ENCODE assay signal across 13 mouse cellular contexts in the genomic region with DNA sequence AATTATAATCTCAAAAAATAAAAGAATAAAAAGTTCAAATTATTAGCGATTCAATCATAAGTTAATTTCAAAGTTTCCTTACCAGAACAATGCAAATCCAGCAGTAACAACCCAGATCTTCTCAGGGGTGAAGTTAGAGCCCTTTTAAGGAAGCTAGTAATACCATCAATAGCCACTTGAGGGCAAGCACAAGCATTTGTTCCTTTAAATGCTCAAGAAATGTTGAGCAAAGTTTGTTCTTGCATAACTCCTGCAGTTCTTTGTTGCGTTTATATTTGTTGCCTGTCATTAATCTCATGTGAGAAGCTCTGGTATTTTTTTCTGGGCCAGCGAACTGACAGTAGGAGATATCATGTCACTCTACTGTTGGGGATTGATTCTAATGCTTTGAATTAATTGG. TPM values are rescaled to one million over a fixed set of nuclear protein-coding genes. Genes with fewer than 3 reads are reported as not detected.
DNase-seq lines count a peak whose midpoint lies in the region; ATAC-seq and TF ChIP-seq lines count a peak whose summit lies in the region.
"Had no signal": no experiment of that assay in that cellular context is flagged by ENCODE, and none has a peak within 500 bp of the region (broad histone marks: within the 10 kb centered on the region; RNA-seq: fewer than 3 reads in every experiment).

No protein-coding gene starts in this region.

- peak; percentile 71 for TF ChIP-seq CTCF in intestine, postnatal 0 days (IDR thresholded peaks at IDR 0.05; ENCODE audit: low read depth)

- H3K27ac ChIP-seq in intestine, postnatal 0 days (ENCODE audit: low read depth, low read length): no peak overlapping the region
- no peak overlapping the region for H3K27ac ChIP-seq in intestine, embryonic 15.5 days
- no peak overlapping the region for H3K27ac ChIP-seq in midbrain, embryonic 10.5 days (replicated peaks)
- H3K27ac ChIP-seq: embryonic facial prominence, embryonic 12.5 days had no signal

- H3K9ac ChIP-seq in intestine, postnatal 0 days (ENCODE audit: low read depth, low read length): no peak overlapping the region
- no peak overlapping the region for H3K9ac ChIP-seq in intestine, embryonic 15.5 days
- H3K9ac ChIP-seq: embryonic facial prominence, embryonic 12.5 days had no signal

- WGBS in intestine, postnatal 0 days: 18% methylated on average over 3 of the region's 3 CpGs
- WGBS in intestine, embryonic 15.5 days: 30% methylated on average over 3 of the region's 3 CpGs
- 39% methylated on average over 3 of the region's 3 CpGs for WGBS in midbrain, embryonic 10.5 days

- no peaks in the 10 kb centered on the region for H3K27me3 ChIP-seq in intestine, postnatal 0 days (replicated peaks; ENCODE audit: control insufficient read depth, insufficient read depth, low read length)
- no peaks in the 10 kb centered on the region for H3K27me3 ChIP-seq in intestine, embryonic 15.5 days (replicated peaks)
- no peaks in the 10 kb centered on the region for H3K27me3 ChIP-seq in midbrain, embryonic 10.5 days (ENCODE audit: low read depth, poor library complexity, severe bottlenecking)
- H3K27me3 ChIP-seq: embryonic facial prominence, embryonic 12.5 days had no signal

- H3K4me3 ChIP-seq in intestine, postnatal 0 days (ENCODE audit: low read depth, low read length): no peak overlapping the region
- H3K4me3 ChIP-seq in intestine, embryonic 15.5 days (replicated peaks): no peak overlapping the region
- no peak overlapping the region for H3K4me3 ChIP-seq in midbrain, embryonic 10.5 days
- H3K4me3 ChIP-seq: embryonic facial prominence, embryonic 12.5 days had no signal

- H3K9me3 ChIP-seq in intestine, postnatal 0 days (ENCODE audit: control insufficient read depth): no peaks in the 10 kb centered on the region
- H3K9me3 ChIP-seq in intestine, embryonic 15.5 days: no peaks in the 10 kb centered on the region
- H3K9me3 ChIP-seq in midbrain, embryonic 10.5 days (replicated peaks): no peaks in the 10 kb centered on the region; the same call in 1 of the 2 replicates
- H3K9me3 ChIP-seq: embryonic facial prominence, embryonic 12.5 days had no signal

- H3K4me2 ChIP-seq in intestine, postnatal 0 days (replicated peaks; ENCODE audit: low read depth): no peak overlapping the region
- H3K4me2 ChIP-seq in intestine, embryonic 15.5 days (replicated peaks): no peak overlapping the region
- H3K4me2 ChIP-seq: embryonic facial prominence, embryonic 12.5 days had no signal

- H3K4me1 ChIP-seq in intestine, postnatal 0 days (replicated peaks; ENCODE audit: control insufficient read depth, insufficient read depth, low read length): no peaks in the 10 kb centered on the region
- no peaks in the 10 kb centered on the region for H3K4me1 ChIP-seq in intestine, embryonic 15.5 days (replicated peaks)
- H3K4me1 ChIP-seq in midbrain, embryonic 10.5 days: no peaks in the 10 kb centered on the region
- H3K4me1 ChIP-seq: embryonic facial prominence, embryonic 12.5 days had no signal

- no peaks in the 10 kb centered on the region for H3K36me3 ChIP-seq in intestine, postnatal 0 days (ENCODE audit: control insufficient read depth, insufficient read depth)
- no peaks in the 10 kb centered on the region for H3K36me3 ChIP-seq in intestine, embryonic 15.5 days
- no peaks in the 10 kb centered on the region for H3K36me3 ChIP-seq in midbrain, embryonic 10.5 days
- H3K36me3 ChIP-seq: embryonic facial prominence, embryonic 12.5 days had no signal

- DNase-seq in 416B (ENCODE audit: low read depth): peak; percentile 85
- DNase-seq in Muller cell, postnatal 12 days (ENCODE audit: inconsistent ontology term): peak; percentile 21
- DNase-seq in lung, postnatal 14 days: peak; percentile 6
- no peak for DNase-seq in right cerebral cortex, postnatal 36 days (ENCODE audit: low spot score in 2 of 2)
- no peak for DNase-seq in right cerebral cortex, postnatal 25 days
- DNase-seq in midbrain, embryonic 10.5 days (ENCODE audit: low spot score): no peak
- DNase-seq: heart, postnatal 14 days; thymus, postnatal 25 days had no signal

- no peak for ATAC-seq in intestine, postnatal 0 days
- no peak for ATAC-seq in intestine, embryonic 15.5 days

RNA-seq across cellular contexts. Expression of gene Alox5, which starts 7.1 kb away (rescaled TPM):
- 0.43 and 0.48 TPM in 2 replicates for polyA plus RNA-seq in intestine, postnatal 0 days (2015; fragmentation: Nextera tagmentation; extraction: Ambion mirVana)
- polyA plus RNA-seq in intestine, embryonic 15.5 days (2015; fragmentation: Nextera tagmentation; extraction: Ambion mirVana): 1.4 and 4.0 TPM in 2 replicates
- polyA plus RNA-seq in midbrain, embryonic 10.5 days (2016; fragmentation: Nextera tagmentation; extraction: Ambion mirVana): 0.77 and 1.1 TPM in 2 replicates

RNA-seq across cellular contexts. Expression of gene Olfr211, which starts 20.8 kb away (rescaled TPM):
- not detected in 2 replicates for polyA plus RNA-seq in intestine, postnatal 0 days (2015; fragmentation: Nextera tagmentation; extraction: Ambion mirVana)
- not detected in 2 replicates for polyA plus RNA-seq in intestine, embryonic 15.5 days (2015; fragmentation: Nextera tagmentation; extraction: Ambion mirVana)
- not detected in 2 replicates for polyA plus RNA-seq in midbrain, embryonic 10.5 days (2016; fragmentation: Nextera tagmentation; extraction: Ambion mirVana)
- polyA plus RNA-seq: embryonic facial prominence, embryonic 12.5 days; liver, embryonic 16.5 days; neural tube, embryonic 11.5 days had no signal

RNA-seq across cellular contexts. Expression of gene Olfr212, which starts 38.2 kb away (rescaled TPM):
- polyA plus RNA-seq in intestine, postnatal 0 days (2015; fragmentation: Nextera tagmentation; extraction: Ambion mirVana): 0.05 TPM in 1 of 2 replicates, not detected in the other
- polyA plus RNA-seq in intestine, embryonic 15.5 days (2015; fragmentation: Nextera tagmentation; extraction: Ambion mirVana): not detected in 2 replicates
- not detected in 2 replicates for polyA plus RNA-seq in midbrain, embryonic 10.5 days (2016; fragmentation: Nextera tagmentation; extraction: Ambion mirVana)
- polyA plus RNA-seq: embryonic facial prominence, embryonic 12.5 days; liver, embryonic 16.5 days; neural tube, embryonic 11.5 days had no signal

Comparison
In these comparisons a context has a peak if more than half of its experiments do, and no peak if none do; other contexts are left out.
1. DNase-seq: peak in 416B (single experiment), Muller cell, postnatal 12 days (single experiment) and lung, postnatal 14 days (single experiment); none in right cerebral cortex, postnatal 36 days (0 of 2), right cerebral cortex, postnatal 25 days (single experiment) and midbrain, embryonic 10.5 days (single experiment).